Mouse (Mus musculus) liver, embryonic 12.5 days (tissue): ENCODE results near the gene Dclk2. TPM values are rescaled to one million over a fixed set of nuclear protein-coding genes. Genes with fewer than 3 reads are reported as not detected.

Experiments used
- ATAC-seq: fragments of 200-750 bp; cut with Nextera tagmentation; 2 replicates; pipeline ENCODE4 v1.8.0; 2017; ENCODE audit warnings: moderate number of reproducible peaks, mild to moderate bottlenecking, moderate library complexity
- H3K27ac ChIP-seq: fragments of 300-500 bp; sonication (generic); 2 replicates; pipeline ENCODE4 v1.5.1; 2016; ENCODE audit warnings: mild to moderate bottlenecking
- H3K27me3 ChIP-seq: fragments of 300-500 bp; sonication (generic); replicated peaks from 2 replicates; pipeline ENCODE4 v1.6.1; 2016; ENCODE audit warnings: mild to moderate bottlenecking, moderate library complexity
- H3K36me3 ChIP-seq: fragments of 300-500 bp; sonication (generic); 2 replicates; pipeline ENCODE4 v1.6.1; 2016; ENCODE audit warnings: mild to moderate bottlenecking, moderate library complexity
- H3K4me1 ChIP-seq: fragments of 300-500 bp; sonication (generic); 2 replicates; pipeline ENCODE4 v1.6.1; 2016
- H3K4me2 ChIP-seq: fragments of 300-500 bp; sonication (generic); 2 replicates; pipeline ENCODE4 v1.6.1; 2016; ENCODE audit warnings: mild to moderate bottlenecking, moderate library complexity
- H3K4me3 ChIP-seq: fragments of 300-500 bp; sonication (generic); 2 replicates; pipeline ENCODE4 v1.5.1; 2016; ENCODE audit warnings: mild to moderate bottlenecking, moderate library complexity
- H3K9ac ChIP-seq: fragments of 300-500 bp; sonication (generic); 2 replicates; pipeline ENCODE4 v1.6.1; 2016; ENCODE audit warnings: mild to moderate bottlenecking, moderate library complexity
- H3K9me3 ChIP-seq: fragments of 300-500 bp; sonication (generic); replicated peaks from 2 replicates; pipeline ENCODE4 v1.6.1; 2016; ENCODE audit warnings: mild to moderate bottlenecking, moderate library complexity
- WGBS: fragments of 180-500 bp; shearing (Covaris S2); methylation state at CpG from one replicate; pipeline ENCODE4 v1.1.7; 2016; ENCODE audit not compliant: insufficient replicate concordance; 5-methylcytosine and 5-hydroxymethylcytosine counted together
- polyA plus RNA-seq: library from polyadenylated mRNA; unstranded; fragments of >200 nt; fragmentation: Nextera tagmentation; extraction: Ambion mirVana; gene quantifications from 2 replicates; pipeline ENCODE4 v1.2.1, GENCODE M21; 2016

The Dclk2 gene
- polyA plus RNA-seq, 1 experiment from 2014 or later: 11.3 TPM

GRCm38 (mm10) chr3:86807750-86808467 lies 112.7 kb downstream of the Dclk2 start:
- H3K4me2 ChIP-seq: no peak overlapping the region
- WGBS: 67% methylated on average over 14 of the region's 14 CpGs
- H3K27me3 ChIP-seq: no peaks in the 10 kb centered on the region
- H3K36me3 ChIP-seq: no peaks in the 10 kb centered on the region
- H3K9me3 ChIP-seq: no peaks in the 10 kb centered on the region
- no peak overlapping the region for H3K27ac ChIP-seq
- peak; percentile 69 for ATAC-seq
- H3K4me1 ChIP-seq: peaks cover 6% of the 10 kb centered on the region
- H3K9ac ChIP-seq: no peak overlapping the region
- no peak overlapping the region for H3K4me3 ChIP-seq

GRCm38 (mm10) chr3:86806834-86807233 lies 113.8 kb downstream of the Dclk2 start:
- Histone ChIP-seq H3K9ac (no peak overlapping the region), H3K27me3 (no peaks in the 10 kb centered on the region), H3K4me2 (no peak overlapping the region), H3K9me3 (no peaks in the 10 kb centered on the region), H3K4me1 (peaks cover 17% of the 10 kb centered on the region), H3K4me3 (no peak overlapping the region), H3K36me3 (no peaks in the 10 kb centered on the region), H3K27ac (no peak overlapping the region)
- 86% methylated on average over 9 of the region's 9 CpGs for WGBS
- ATAC-seq: no peak

GRCm38 (mm10) chr3:86804265-86804664 lies 116.4 kb downstream of the Dclk2 start:
- Histone ChIP-seq H3K36me3 (no peaks in the 10 kb centered on the region), H3K4me3 (no peak overlapping the region), H3K4me2 (no peak overlapping the region), H3K27ac (no peak overlapping the region), H3K27me3 (no peaks in the 10 kb centered on the region), H3K9me3 (no peaks in the 10 kb centered on the region), H3K9ac (no peak overlapping the region), H3K4me1 (peaks cover 43% of the 10 kb centered on the region)
- WGBS: 79% methylated on average over 9 of the region's 9 CpGs
- no peak for ATAC-seq

- ATAC-seq: no peak
- Histone ChIP-seq H3K4me2 (no peak overlapping the region), H3K4me3 (no peak overlapping the region), H3K36me3 (no peaks in the 10 kb centered on the region), H3K27me3 (no peaks in the 10 kb centered on the region), H3K9me3 (no peaks in the 10 kb centered on the region), H3K9ac (no peak overlapping the region), H3K4me1 (peaks cover 52% of the 10 kb centered on the region), H3K27ac (peak overlapping the region; percentile 48)
- WGBS: 20% methylated on average over 8 of the region's 8 CpGs
Measured at GRCm38 (mm10) chr3:86802825-86803224, 117.8 kb downstream of the Dclk2 start.

GRCm38 (mm10) chr3:86800841-86801240 lies 119.8 kb downstream of the Dclk2 start:
- Histone ChIP-seq H3K9me3 (no peaks in the 10 kb centered on the region), H3K4me3 (no peak overlapping the region), H3K27me3 (no peaks in the 10 kb centered on the region), H3K36me3 (no peaks in the 10 kb centered on the region), H3K4me1 (peaks cover 67% of the 10 kb centered on the region), H3K4me2 (no peak overlapping the region), H3K9ac (no peak overlapping the region), H3K27ac (peak overlapping the region; percentile 59)
- no peak for ATAC-seq
- 73% methylated on average over 8 of the region's 8 CpGs for WGBS

- peak overlapping the region; percentile 62 for H3K4me3 ChIP-seq
- H3K27ac ChIP-seq: peak overlapping the region; percentile 92
- peak; percentile 99 for ATAC-seq
- peaks cover 67% of the 10 kb centered on the region for H3K4me1 ChIP-seq
- H3K9ac ChIP-seq: peak overlapping the region; percentile 72
- no peaks in the 10 kb centered on the region for H3K9me3 ChIP-seq
- no peaks in the 10 kb centered on the region for H3K27me3 ChIP-seq
- 14% methylated on average over 9 of the region's 9 CpGs for WGBS
- peak overlapping the region; percentile 67 for H3K4me2 ChIP-seq
- no peaks in the 10 kb centered on the region for H3K36me3 ChIP-seq
Measured at GRCm38 (mm10) chr3:86799041-86799440, 121.6 kb downstream of the Dclk2 start.

- no peak for ATAC-seq
- Histone ChIP-seq H3K9ac (peak overlapping the region; percentile 72), H3K4me3 (peak overlapping the region; percentile 62), H3K4me1 (peaks cover 70% of the 10 kb centered on the region), H3K27ac (peak overlapping the region; percentile 92), H3K9me3 (no peaks in the 10 kb centered on the region), H3K27me3 (no peaks in the 10 kb centered on the region), H3K36me3 (peaks cover 8% of the 10 kb centered on the region), H3K4me2 (peak overlapping the region; percentile 67)
- WGBS: 63% methylated on average over 13 of the region's 13 CpGs
Measured at GRCm38 (mm10) chr3:86797871-86798460, 122.7 kb downstream of the Dclk2 start.

- Histone ChIP-seq H3K9me3 (no peaks in the 10 kb centered on the region), H3K4me2 (peak overlapping the region; percentile 67), H3K4me3 (peak overlapping the region; percentile 62), H3K4me1 (peaks cover 57% of the 10 kb centered on the region), H3K27ac (no peak overlapping the region), H3K27me3 (no peaks in the 10 kb centered on the region), H3K36me3 (peaks cover 15% of the 10 kb centered on the region), H3K9ac (peak overlapping the region; percentile 37)
- 38% methylated on average over 6 of the region's 6 CpGs for WGBS
- ATAC-seq: no peak
Measured at GRCm38 (mm10) chr3:86796716-86797115, 123.9 kb downstream of the Dclk2 start.

GRCm38 (mm10) chr3:86793720-86794191 lies 126.9 kb downstream of the Dclk2 start:
- Histone ChIP-seq H3K9me3 (no peaks in the 10 kb centered on the region), H3K36me3 (peaks cover 35% of the 10 kb centered on the region), H3K4me3 (no peak overlapping the region), H3K27ac (no peak overlapping the region), H3K4me1 (peaks cover 31% of the 10 kb centered on the region), H3K9ac (no peak overlapping the region), H3K4me2 (no peak overlapping the region), H3K27me3 (no peaks in the 10 kb centered on the region)
- no peak for ATAC-seq
- WGBS: 69% methylated on average over 1 of the region's 1 CpGs

- H3K4me1 ChIP-seq: peaks cover 28% of the 10 kb centered on the region
- no peak for ATAC-seq
- H3K4me2 ChIP-seq: no peak overlapping the region
- H3K27me3 ChIP-seq: no peaks in the 10 kb centered on the region
- WGBS: 58% methylated on average over 4 of the region's 4 CpGs
- H3K4me3 ChIP-seq: no peak overlapping the region
- no peak overlapping the region for H3K27ac ChIP-seq
- peaks cover 35% of the 10 kb centered on the region for H3K36me3 ChIP-seq
- H3K9ac ChIP-seq: no peak overlapping the region
- no peaks in the 10 kb centered on the region for H3K9me3 ChIP-seq
Measured at GRCm38 (mm10) chr3:86793264-86793663, 127.4 kb downstream of the Dclk2 start.

- H3K4me2 ChIP-seq: no peak overlapping the region
- no peak for ATAC-seq
- no peak overlapping the region for H3K4me3 ChIP-seq
- H3K9me3 ChIP-seq: no peaks in the 10 kb centered on the region
- H3K9ac ChIP-seq: no peak overlapping the region
- 0 out of 2 replicates have a peak, but pooled peaks cover 8% of the 10 kb centered on the region for H3K4me1 ChIP-seq
- peaks cover 48% of the 10 kb centered on the region for H3K36me3 ChIP-seq
- WGBS: 91% methylated on average over 5 of the region's 5 CpGs
- H3K27me3 ChIP-seq: no peaks in the 10 kb centered on the region
- no peak overlapping the region for H3K27ac ChIP-seq
Measured at GRCm38 (mm10) chr3:86789752-86790151, 130.9 kb downstream of the Dclk2 start.

GRCm38 (mm10) chr3:86788711-86789110 lies 131.9 kb downstream of the Dclk2 start:
- no peak overlapping the region for H3K4me3 ChIP-seq
- H3K9me3 ChIP-seq: no peaks in the 10 kb centered on the region
- H3K4me2 ChIP-seq: no peak overlapping the region
- 46% methylated on average over 6 of the region's 6 CpGs for WGBS
- no peaks in the 10 kb centered on the region for H3K27me3 ChIP-seq
- H3K36me3 ChIP-seq: peaks cover 47% of the 10 kb centered on the region
- no peak for ATAC-seq
- 0 out of 2 replicates have a peak, but pooled peaks cover 6% of the 10 kb centered on the region for H3K4me1 ChIP-seq
- H3K9ac ChIP-seq: no peak overlapping the region
- H3K27ac ChIP-seq: no peak overlapping the region
